Mouse (Mus musculus) megakaryocyte, embryonic 14.5 days (primary cell): ENCODE results near the gene Cdk4. TPM values are rescaled to one million over a fixed set of nuclear protein-coding genes. Genes with fewer than 3 reads are reported as not detected.

Experiments used
- H3K27me3 ChIP-seq: replicated peaks from 2 replicates; pipeline ENCODE3; 2012; ENCODE audit warnings: inconsistent platforms
- H3K36me3 ChIP-seq: replicated peaks from 2 replicates; pipeline ENCODE3; 2012; ENCODE audit warnings: low read length, inconsistent platforms, mixed read lengths
- H3K4me1 ChIP-seq: 2 replicates; pipeline ENCODE4 v1.6.1; 2012; ENCODE audit warnings: inconsistent platforms
- H3K4me3 ChIP-seq: replicated peaks from 2 replicates; pipeline ENCODE3; 2012; ENCODE audit warnings: moderate library complexity, mild to moderate bottlenecking, inconsistent platforms
- H3K9me3 ChIP-seq: 2 replicates; pipeline ENCODE4 v1.6.1; 2012; ENCODE audit warnings: inconsistent platforms
- FLI1 ChIP-seq: IDR thresholded peaks from 2 replicates; pipeline ENCODE4 v1.6.1; 2012; ENCODE audit warnings: low read length, inconsistent platforms, mixed read lengths
- GATA1 ChIP-seq: IDR thresholded peaks from 3 replicates; pipeline ENCODE4 v1.6.1; 2012; ENCODE audit warnings: mixed read lengths, low read length, inconsistent platforms, borderline replicate concordance
- polyA plus RNA-seq: library from polyadenylated mRNA; stranded (reverse); fragments of >175 nt; gene quantifications from 2 replicates; pipeline ENCODE4 v1.2.3, GENCODE M21; 2012; ENCODE audit warnings: low replicate concordance; ENCODE audit not compliant: insufficient read depth

Gene Cdk4
- polyA plus RNA-seq: 288 and 833 TPM in 2 replicates

DNA sequence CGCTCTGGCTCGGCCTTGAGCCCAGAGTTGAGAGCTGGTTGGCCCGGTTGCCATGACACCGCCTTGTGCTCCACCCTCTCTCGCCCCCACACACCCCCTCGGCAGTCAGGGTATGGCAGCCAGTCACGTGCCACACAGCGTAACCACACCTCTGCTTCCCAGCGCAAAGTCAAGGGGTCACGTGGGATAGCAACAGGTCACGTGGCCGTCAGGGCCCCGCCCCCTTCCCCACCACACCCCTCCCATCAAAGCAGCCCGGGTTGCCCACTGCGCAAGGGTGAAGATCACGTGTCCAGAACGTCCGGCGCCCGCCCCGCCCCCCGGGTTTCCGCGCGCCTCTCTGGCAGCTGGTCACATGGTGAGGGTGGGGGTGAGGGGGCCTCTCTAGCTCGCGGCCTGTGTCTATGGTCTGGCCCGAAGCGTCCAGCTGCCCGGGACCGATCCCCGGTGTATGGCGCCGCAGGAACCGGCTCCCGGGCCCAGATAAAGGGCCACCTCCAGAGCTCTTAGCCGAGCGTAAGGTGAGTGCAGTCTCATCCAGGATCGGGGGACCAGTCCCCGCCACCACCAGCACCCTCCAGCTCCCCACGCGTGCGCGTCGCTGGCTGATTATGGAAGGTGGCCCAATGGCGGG, at the start of gene Cdk4:
TSS of gene Cdk4 (plus strand) at position 296 of the 634 bp plus-strand sequence.
- Histone ChIP-seq H3K4me1 (peaks cover 71% of the 10 kb centered on the region), H3K4me3 (peak within 1 kb of the TSS; percentile 97), H3K9me3 (no peaks in the 10 kb centered on the region), H3K36me3 (peaks cover 41% of the 10 kb centered on the region), H3K27me3 (peaks cover 36% of the 10 kb centered on the region)
- TF ChIP-seq FLI1 (no peak), GATA1 (no peak)

DNA sequence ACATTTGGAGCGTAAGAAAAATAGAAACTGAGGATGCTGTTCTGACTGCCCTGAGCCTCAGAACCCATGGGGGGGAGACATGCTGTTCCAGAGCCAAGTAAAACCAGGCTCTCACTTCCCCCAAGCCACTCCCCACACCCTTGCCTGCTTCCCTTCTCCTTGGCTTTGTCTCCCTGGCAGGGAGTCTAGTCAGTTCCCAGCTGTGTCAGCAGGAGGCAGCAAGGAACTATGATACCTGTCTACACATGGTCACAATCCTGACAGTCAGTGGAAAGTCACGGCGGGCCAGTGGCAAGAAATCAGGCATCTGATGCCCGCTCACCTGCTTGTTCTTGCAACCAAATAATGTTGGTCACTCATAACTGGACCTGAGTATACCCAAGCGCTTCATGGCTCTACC, 46.8 kb upstream of the Cdk4 start:
- Histone ChIP-seq H3K4me3 (no peak overlapping the region), H3K9me3 (no peaks in the 10 kb centered on the region), H3K4me1 (peaks cover 5% of the 10 kb centered on the region; the same call in 1 of the 2 replicates), H3K36me3 (peaks cover 13% of the 10 kb centered on the region), H3K27me3 (peaks cover 23% of the 10 kb centered on the region)
- TF ChIP-seq GATA1 (no peak), FLI1 (no peak)

DNA sequence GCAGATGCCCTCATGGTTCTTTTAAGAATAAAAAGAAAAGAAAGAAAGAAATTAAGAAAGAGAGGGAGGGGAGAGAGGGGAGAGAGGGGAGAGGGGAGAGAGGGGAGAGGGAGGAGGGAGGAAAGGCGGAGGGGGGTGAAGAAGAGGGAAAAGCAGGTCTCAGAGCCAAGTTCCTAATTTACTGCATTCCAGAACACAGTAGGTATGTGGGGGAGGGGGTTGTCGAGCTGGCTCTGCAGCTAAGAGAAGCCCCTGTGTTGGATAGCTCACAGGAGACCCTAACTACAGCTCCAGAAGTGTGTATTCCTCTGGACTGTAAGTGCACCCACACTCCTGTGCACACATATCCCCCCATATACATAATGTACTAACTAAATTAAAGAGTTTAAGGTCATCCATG, 46.3 kb upstream of the Cdk4 start:
- peaks cover 19% of the 10 kb centered on the region for H3K27me3 ChIP-seq
- H3K4me1 ChIP-seq: peaks cover 5% of the 10 kb centered on the region; the same call in 1 of the 2 replicates
- TF ChIP-seq GATA1 (no peak), FLI1 (no peak)
- H3K4me3 ChIP-seq: no peak overlapping the region
- no peaks in the 10 kb centered on the region for H3K9me3 ChIP-seq
- H3K36me3 ChIP-seq: peaks cover 17% of the 10 kb centered on the region

DNA sequence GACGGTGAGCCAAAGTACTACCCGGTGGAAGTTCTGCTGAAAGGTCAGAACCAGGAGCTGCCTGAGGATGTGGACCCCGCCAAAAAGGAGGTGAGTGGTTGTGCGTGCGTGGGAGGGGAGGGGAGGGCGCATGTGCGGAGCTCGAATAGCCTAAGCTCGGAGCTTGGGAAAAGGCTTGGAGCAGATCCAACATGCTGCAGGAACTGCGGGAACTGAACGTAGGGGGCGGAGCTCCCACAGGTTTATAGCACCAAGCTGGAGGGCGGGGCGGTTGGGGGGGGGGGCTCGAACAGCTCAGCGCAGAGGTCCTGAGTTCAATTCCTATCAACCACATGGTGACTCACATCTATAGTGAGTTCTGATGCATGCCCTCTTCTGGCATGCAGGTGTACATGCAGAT, 44.9 kb upstream of the Cdk4 start:
- TF ChIP-seq FLI1 (no peak), GATA1 (no peak)
- peaks cover 18% of the 10 kb centered on the region for H3K27me3 ChIP-seq
- H3K4me3 ChIP-seq: no peak overlapping the region
- H3K36me3 ChIP-seq: peaks cover 29% of the 10 kb centered on the region
- peaks cover 5% of the 10 kb centered on the region; the same call in 1 of the 2 replicates for H3K4me1 ChIP-seq
- no peaks in the 10 kb centered on the region for H3K9me3 ChIP-seq

- TF ChIP-seq FLI1 (no peak), GATA1 (no peak)
- no peaks in the 10 kb centered on the region for H3K27me3 ChIP-seq
- H3K36me3 ChIP-seq: peaks cover 37% of the 10 kb centered on the region
- no peaks in the 10 kb centered on the region for H3K9me3 ChIP-seq
- H3K4me3 ChIP-seq: peak within 1 kb of the TSS; percentile 97
- H3K4me1 ChIP-seq: peaks cover 16% of the 10 kb centered on the region; the same call in 1 of the 2 replicates
These were observed 32.7 kb upstream of the Cdk4 start, which contains the start of gene Tsfm for GRCm38 (mm10) chr10:127030336-127031296. Gene Tsfm (minus strand): TSS chr10:127030840.

- TF ChIP-seq GATA1: no peak
- no peak for TF ChIP-seq FLI1
- H3K4me1 ChIP-seq: peaks cover 16% of the 10 kb centered on the region; the same call in 1 of the 2 replicates
- H3K4me3 ChIP-seq: no peak overlapping the region
- H3K27me3 ChIP-seq: peaks cover 14% of the 10 kb centered on the region
- peaks cover 11% of the 10 kb centered on the region for H3K36me3 ChIP-seq
- no peaks in the 10 kb centered on the region for H3K9me3 ChIP-seq
These were observed 30.0 kb upstream of the Cdk4 start for GRCm38 (mm10) chr10:127033301-127033741.

DNA sequence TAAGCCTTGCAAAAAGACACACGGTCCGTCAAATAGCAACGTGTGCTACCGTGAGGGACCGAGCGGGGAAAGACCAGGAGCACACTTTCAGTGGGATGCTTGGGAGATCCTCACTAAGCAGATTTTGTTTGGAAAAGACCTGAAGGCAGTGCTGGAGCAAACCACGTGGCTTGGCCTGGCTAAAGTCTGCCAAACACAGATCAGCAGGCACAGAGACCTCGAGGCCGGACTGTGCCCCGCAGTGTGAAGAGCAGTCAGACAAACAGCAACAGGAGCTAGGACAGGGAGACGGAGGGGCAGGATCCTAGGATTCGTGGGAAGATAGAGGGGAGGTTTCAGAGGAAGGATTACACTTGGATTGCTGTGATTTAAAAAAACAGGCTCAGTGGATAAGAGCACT, 27.1 kb upstream of the Cdk4 start:
- Histone ChIP-seq H3K4me1 (peaks cover 14% of the 10 kb centered on the region), H3K9me3 (no peaks in the 10 kb centered on the region), H3K4me3 (no peak overlapping the region), H3K27me3 (peaks cover 37% of the 10 kb centered on the region), H3K36me3 (no peaks in the 10 kb centered on the region)
- TF ChIP-seq GATA1: no peak
- TF ChIP-seq FLI1: no peak

DNA sequence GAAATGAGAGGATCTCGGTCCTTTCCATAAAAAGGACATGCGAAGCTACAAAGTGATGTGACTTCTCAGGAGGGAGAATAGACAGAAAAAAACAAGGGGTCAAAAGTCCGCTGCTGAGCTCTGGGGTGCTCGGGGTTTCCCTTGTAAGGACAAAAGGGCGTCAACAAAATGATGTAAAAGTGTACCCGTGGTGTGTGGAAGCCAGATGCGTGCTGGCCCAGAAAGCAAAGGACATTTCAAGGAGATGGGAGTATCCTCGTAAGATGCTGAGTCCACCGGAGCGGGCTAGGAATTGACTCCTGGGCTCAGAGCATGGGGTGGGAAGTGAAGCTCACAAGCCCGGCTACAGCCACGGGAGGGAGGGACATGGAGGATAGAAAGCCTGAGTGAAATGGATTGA, 25.7 kb upstream of the Cdk4 start:
- no peak overlapping the region for H3K4me3 ChIP-seq
- no peak for TF ChIP-seq GATA1
- TF ChIP-seq FLI1: no peak
- peaks cover 25% of the 10 kb centered on the region for H3K4me1 ChIP-seq
- H3K36me3 ChIP-seq: no peaks in the 10 kb centered on the region
- H3K27me3 ChIP-seq: peaks cover 40% of the 10 kb centered on the region
- H3K9me3 ChIP-seq: no peaks in the 10 kb centered on the region

GRCm38 (mm10) chr10:127040569-127041214, 22.6 kb upstream of the Cdk4 start:
- peaks cover 35% of the 10 kb centered on the region for H3K4me1 ChIP-seq
- TF ChIP-seq GATA1 (no peak), FLI1 (no peak)
- H3K9me3 ChIP-seq: no peaks in the 10 kb centered on the region
- H3K36me3 ChIP-seq: peaks cover 14% of the 10 kb centered on the region
- H3K4me3 ChIP-seq: peak overlapping the region; percentile 94
- peaks cover 40% of the 10 kb centered on the region for H3K27me3 ChIP-seq
